Mouse (Mus musculus): ENCODE results near the gene Ppia. TPM values are rescaled to one million over a fixed set of nuclear protein-coding genes. Genes with fewer than 3 reads are reported as not detected.
A peak's percentile ranks its signal among the peaks of the same experiment; 100 is the strongest.

Gene Ppia
- polyA plus RNA-seq, 1 experiment from 2014 or later = 4,178 TPM

GRCm38 (mm10) chr11:6391516-6392276 lies 23.5 kb upstream of the Ppia start:
- Histone ChIP-seq H3K4me2 (replicated peaks; ENCODE audit: low read depth) (no peak overlapping the region), H3K36me3 (ENCODE audit: control insufficient read depth, insufficient read depth) (peaks cover 24% of the 10 kb centered on the region), H3K4me1 (replicated peaks; ENCODE audit: control insufficient read depth, insufficient read depth, low read length) (peaks cover 4% of the 10 kb centered on the region; the same call in 1 of the 2 replicates), H3K4me3 (ENCODE audit: low read depth, low read length) (no peak overlapping the region), H3K27me3 (replicated peaks; ENCODE audit: control insufficient read depth, insufficient read depth, low read length) (no peaks in the 10 kb centered on the region), H3K27ac (ENCODE audit: low read depth, low read length) (no peak overlapping the region), H3K9me3 (ENCODE audit: control insufficient read depth) (no peaks in the 10 kb centered on the region), H3K9ac (ENCODE audit: low read depth, low read length) (no peak overlapping the region)
- no peak for ATAC-seq
- no peak for TF ChIP-seq CTCF (IDR thresholded peaks at IDR 0.05; ENCODE audit: low read depth)
- WGBS = 69% methylated on average over 8 of the region's 8 CpGs

- no peak for TF ChIP-seq CTCF (IDR thresholded peaks at IDR 0.05; ENCODE audit: low read depth)
- WGBS = 70% methylated on average over 6 of the region's 6 CpGs
Observed at GRCm38 (mm10) chr11:6392857-6393256, 22.4 kb upstream of the Ppia start.

GRCm38 (mm10) chr11:6393866-6394265 lies 21.4 kb upstream of the Ppia start:
- Histone ChIP-seq H3K9me3 (ENCODE audit: control insufficient read depth) (no peaks in the 10 kb centered on the region), H3K36me3 (ENCODE audit: control insufficient read depth, insufficient read depth) (peaks cover 46% of the 10 kb centered on the region), H3K4me1 (replicated peaks; ENCODE audit: control insufficient read depth, insufficient read depth, low read length) (peaks cover 4% of the 10 kb centered on the region; the same call in 1 of the 2 replicates), H3K27ac (ENCODE audit: low read depth, low read length) (no peak overlapping the region), H3K4me3 (ENCODE audit: low read depth, low read length) (no peak overlapping the region), H3K27me3 (replicated peaks; ENCODE audit: control insufficient read depth, insufficient read depth, low read length) (no peaks in the 10 kb centered on the region), H3K4me2 (replicated peaks; ENCODE audit: low read depth) (no peak overlapping the region), H3K9ac (ENCODE audit: low read depth, low read length) (no peak overlapping the region)
- 67% methylated on average over 1 of the region's 1 CpGs for WGBS
- ATAC-seq = no peak
- no peak for TF ChIP-seq CTCF (IDR thresholded peaks at IDR 0.05; ENCODE audit: low read depth)

More at GRCm38 (mm10) chr11:6392857-6393256, 22.4 kb upstream of the Ppia start:
- H3K4me3 ChIP-seq (ENCODE audit: low read depth, low read length) = no peak overlapping the region
- H3K36me3 ChIP-seq (ENCODE audit: control insufficient read depth, insufficient read depth) = peaks cover 36% of the 10 kb centered on the region
- H3K4me1 ChIP-seq (replicated peaks; ENCODE audit: control insufficient read depth, insufficient read depth, low read length) = peaks cover 4% of the 10 kb centered on the region; the same call in 1 of the 2 replicates
- H3K27me3 ChIP-seq (replicated peaks; ENCODE audit: control insufficient read depth, insufficient read depth, low read length) = no peaks in the 10 kb centered on the region
- no peak for ATAC-seq
- no peaks in the 10 kb centered on the region for H3K9me3 ChIP-seq (ENCODE audit: control insufficient read depth)
- no peak overlapping the region for H3K4me2 ChIP-seq (replicated peaks; ENCODE audit: low read depth)
- no peak overlapping the region for H3K27ac ChIP-seq (ENCODE audit: low read depth, low read length)
- no peak overlapping the region for H3K9ac ChIP-seq (ENCODE audit: low read depth, low read length)

GRCm38 (mm10) chr11:6395565-6395964 lies 19.7 kb upstream of the Ppia start:
- TF ChIP-seq CTCF (IDR thresholded peaks at IDR 0.05; ENCODE audit: low read depth) = no peak
- Histone ChIP-seq H3K27me3 (replicated peaks; ENCODE audit: control insufficient read depth, insufficient read depth, low read length) (no peaks in the 10 kb centered on the region), H3K9me3 (ENCODE audit: control insufficient read depth) (no peaks in the 10 kb centered on the region), H3K4me2 (replicated peaks; ENCODE audit: low read depth) (no peak overlapping the region), H3K27ac (ENCODE audit: low read depth, low read length) (no peak overlapping the region), H3K4me1 (replicated peaks; ENCODE audit: control insufficient read depth, insufficient read depth, low read length) (peaks cover under 1% of the 10 kb centered on the region; the same call in 1 of the 2 replicates), H3K9ac (ENCODE audit: low read depth, low read length) (no peak overlapping the region), H3K4me3 (ENCODE audit: low read depth, low read length) (no peak overlapping the region), H3K36me3 (ENCODE audit: control insufficient read depth, insufficient read depth) (peaks cover 63% of the 10 kb centered on the region)
- 91% methylated on average over 5 of the region's 5 CpGs for WGBS
- ATAC-seq = no peak

GRCm38 (mm10) chr11:6398141-6398540 lies 17.1 kb upstream of the Ppia start:
- ATAC-seq = no peak
- no peak overlapping the region for H3K27ac ChIP-seq (ENCODE audit: low read depth, low read length)
- no peak overlapping the region for H3K9ac ChIP-seq (ENCODE audit: low read depth, low read length)
- WGBS = 98% methylated on average over 10 of the region's 10 CpGs
- H3K4me3 ChIP-seq (ENCODE audit: low read depth, low read length) = no peak overlapping the region
- no peaks in the 10 kb centered on the region for H3K27me3 ChIP-seq (replicated peaks; ENCODE audit: control insufficient read depth, insufficient read depth, low read length)
- H3K9me3 ChIP-seq (ENCODE audit: control insufficient read depth) = no peaks in the 10 kb centered on the region
- H3K4me1 ChIP-seq (replicated peaks; ENCODE audit: control insufficient read depth, insufficient read depth, low read length) = no peaks in the 10 kb centered on the region
- peaks cover 89% of the 10 kb centered on the region for H3K36me3 ChIP-seq (ENCODE audit: control insufficient read depth, insufficient read depth)
- TF ChIP-seq CTCF (IDR thresholded peaks at IDR 0.05; ENCODE audit: low read depth) = no peak
- no peak overlapping the region for H3K4me2 ChIP-seq (replicated peaks; ENCODE audit: low read depth)

- no peaks in the 10 kb centered on the region for H3K27me3 ChIP-seq (replicated peaks; ENCODE audit: control insufficient read depth, insufficient read depth, low read length)
- H3K27ac ChIP-seq (ENCODE audit: low read depth, low read length) = no peak overlapping the region
- H3K36me3 ChIP-seq (ENCODE audit: control insufficient read depth, insufficient read depth) = peaks cover 78% of the 10 kb centered on the region
- ATAC-seq = 0 out of 2 replicates have a peak, but pooled peaks have one; percentile 54
- H3K4me3 ChIP-seq (ENCODE audit: low read depth, low read length) = no peak overlapping the region
- WGBS = 86% methylated on average over 19 of the region's 19 CpGs
- H3K9me3 ChIP-seq (ENCODE audit: control insufficient read depth) = no peaks in the 10 kb centered on the region
- H3K9ac ChIP-seq (ENCODE audit: low read depth, low read length) = no peak overlapping the region
- H3K4me2 ChIP-seq (replicated peaks; ENCODE audit: low read depth) = no peak overlapping the region
- TF ChIP-seq CTCF (IDR thresholded peaks at IDR 0.05; ENCODE audit: low read depth) = peak; percentile 88
- H3K4me1 ChIP-seq (replicated peaks; ENCODE audit: control insufficient read depth, insufficient read depth, low read length) = no peaks in the 10 kb centered on the region
Observed at GRCm38 (mm10) chr11:6402515-6403510, 12.4 kb upstream of the Ppia start.
